Mouse (Mus musculus) stomach, embryonic 16.5 days (tissue): ENCODE data around the gene Clptm1. TPM values are rescaled to one million over a fixed set of nuclear protein-coding genes. Genes with fewer than 3 reads are reported as not detected.
A peak's percentile ranks its signal among the peaks of the same experiment; 100 is the strongest.
"Not testable (repeated sequence)": the region's sequence is repeated elsewhere in the genome, so short reads cannot be mapped to it uniquely, and the experiment has no call there.

Experiments
- ATAC-seq: fragments of 200-750 bp; cut with Nextera tagmentation; 2 replicates; pipeline ENCODE4 v1.8.0; 2017; ENCODE audit warnings: moderate number of reproducible peaks, moderate TSS enrichment; ENCODE audit not compliant: insufficient read depth, low FRiP score
- H3K27ac ChIP-seq: fragments of 300-500 bp; sonication (generic); 2 replicates; pipeline ENCODE4 v1.5.1; 2014; ENCODE audit warnings: low read length
- H3K27me3 ChIP-seq: fragments of 300-500 bp; sonication (generic); 2 replicates; pipeline ENCODE4 v1.6.1; 2014; ENCODE audit warnings: low read length, control low read depth, mixed read lengths; ENCODE audit not compliant: control insufficient read depth, insufficient read depth
- H3K36me3 ChIP-seq: fragments of 300-500 bp; sonication (generic); 2 replicates; pipeline ENCODE4 v1.6.1; 2014; ENCODE audit warnings: low read length; ENCODE audit not compliant: control insufficient read depth, insufficient read depth
- H3K4me1 ChIP-seq: fragments of 300-500 bp; sonication (generic); 2 replicates; pipeline ENCODE4 v1.6.1; 2014; ENCODE audit warnings: low read length, control low read depth, mixed read lengths; ENCODE audit not compliant: control insufficient read depth, insufficient read depth
- H3K4me2 ChIP-seq: fragments of 300-500 bp; sonication (generic); 2 replicates; pipeline ENCODE4 v1.6.1; 2014; ENCODE audit warnings: low read depth, low read length, mixed read lengths
- H3K4me3 ChIP-seq: fragments of 300-500 bp; sonication (generic); replicated peaks from 2 replicates; pipeline ENCODE4 v1.5.1; 2014; ENCODE audit warnings: mild to moderate bottlenecking, low read length
- H3K9ac ChIP-seq: fragments of 300-500 bp; sonication (generic); 2 replicates; pipeline ENCODE4 v1.6.1; 2014; ENCODE audit warnings: low read length
- H3K9me3 ChIP-seq: fragments of 300-500 bp; sonication (generic); replicated peaks from 2 replicates; pipeline ENCODE4 v1.6.1; 2016; ENCODE audit warnings: low read length, control low read depth; ENCODE audit not compliant: control insufficient read depth
- WGBS: fragments of 180-500 bp; shearing (Covaris S2); extraction: QIAGEN DNeasy Blood & Tissue Kit; methylation state at CpG from one replicate; pipeline ENCODE4 v1.1.7; 2014; 5-methylcytosine and 5-hydroxymethylcytosine counted together
- polyA plus RNA-seq: library from polyadenylated mRNA; unstranded; fragments of >200 nt; fragmentation: Nextera tagmentation; extraction: Ambion mirVana; gene quantifications from 2 replicates; pipeline ENCODE4 v1.2.1, GENCODE M21; 2015

Clptm1 gene
- polyA plus RNA-seq, 1 experiment from 2014 or later: 59.4 TPM

DNA sequence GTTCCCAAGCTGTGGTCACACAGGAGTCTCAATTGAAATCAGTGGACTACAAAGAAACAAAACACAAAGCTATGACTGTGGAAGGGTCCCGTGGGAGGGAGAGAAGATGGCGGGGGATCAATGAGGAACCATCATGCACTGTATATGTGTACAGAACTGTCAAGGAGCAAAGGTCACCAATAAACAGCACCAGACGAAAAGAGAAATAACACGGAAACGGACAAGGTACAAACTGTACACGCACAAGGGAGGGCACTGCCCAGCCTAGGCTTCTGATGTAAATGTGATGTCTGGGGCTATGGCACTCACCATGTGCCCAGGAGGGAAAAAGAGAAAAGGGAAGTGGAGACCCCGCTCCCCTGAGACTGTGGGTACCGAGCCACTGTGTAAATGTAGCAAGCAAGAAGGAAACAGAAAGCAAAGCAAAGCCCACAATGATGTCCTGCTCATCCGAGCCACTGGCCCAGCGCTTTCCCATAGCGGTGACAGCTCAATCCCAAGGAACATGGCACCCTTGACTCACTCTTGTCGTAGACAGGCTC lies 49.7 kb downstream of the Clptm1 start:
- Histone ChIP-seq H3K4me3 (no peak overlapping the region), H3K27me3 (no peaks in the 10 kb centered on the region), H3K36me3 (no peaks in the 10 kb centered on the region), H3K9ac (no peak overlapping the region), H3K4me2 (no peak overlapping the region), H3K9me3 (no peaks in the 10 kb centered on the region), H3K4me1 (peaks cover 5% of the 10 kb centered on the region), H3K27ac (no peak overlapping the region)
- 88% methylated on average over 12 of the region's 12 CpGs for WGBS
- ATAC-seq: no peak

DNA sequence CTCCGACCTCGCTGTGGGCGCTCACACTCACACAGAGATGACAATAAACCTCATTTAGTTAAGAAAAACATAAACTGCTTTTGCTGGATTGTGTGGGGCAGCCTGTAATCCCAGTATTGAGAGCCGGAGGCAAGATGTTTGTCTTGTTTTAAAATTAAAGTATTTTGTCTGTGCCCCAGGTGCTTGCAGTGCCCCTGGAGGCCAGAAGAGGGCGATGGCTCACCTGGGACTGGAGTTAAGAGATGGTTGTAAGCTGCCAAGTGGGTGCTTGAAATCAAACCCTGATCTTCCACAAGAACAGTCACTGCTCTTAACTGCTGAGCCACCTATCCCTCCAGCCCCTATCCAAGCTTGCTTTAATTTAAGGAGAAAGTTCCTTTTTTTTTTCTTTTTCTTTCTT lies 53.9 kb downstream of the Clptm1 start:
- 75% methylated on average over 5 of the region's 5 CpGs for WGBS
- H3K4me2 ChIP-seq: no peak overlapping the region
- no peak for ATAC-seq
- H3K27me3 ChIP-seq: no peaks in the 10 kb centered on the region
- no peak overlapping the region for H3K27ac ChIP-seq
- no peaks in the 10 kb centered on the region for H3K4me1 ChIP-seq
- H3K36me3 ChIP-seq: peaks cover 5% of the 10 kb centered on the region; the same call in 1 of the 2 replicates
- no peaks in the 10 kb centered on the region for H3K9me3 ChIP-seq
- no peak overlapping the region for H3K9ac ChIP-seq
- H3K4me3 ChIP-seq: no peak overlapping the region

DNA sequence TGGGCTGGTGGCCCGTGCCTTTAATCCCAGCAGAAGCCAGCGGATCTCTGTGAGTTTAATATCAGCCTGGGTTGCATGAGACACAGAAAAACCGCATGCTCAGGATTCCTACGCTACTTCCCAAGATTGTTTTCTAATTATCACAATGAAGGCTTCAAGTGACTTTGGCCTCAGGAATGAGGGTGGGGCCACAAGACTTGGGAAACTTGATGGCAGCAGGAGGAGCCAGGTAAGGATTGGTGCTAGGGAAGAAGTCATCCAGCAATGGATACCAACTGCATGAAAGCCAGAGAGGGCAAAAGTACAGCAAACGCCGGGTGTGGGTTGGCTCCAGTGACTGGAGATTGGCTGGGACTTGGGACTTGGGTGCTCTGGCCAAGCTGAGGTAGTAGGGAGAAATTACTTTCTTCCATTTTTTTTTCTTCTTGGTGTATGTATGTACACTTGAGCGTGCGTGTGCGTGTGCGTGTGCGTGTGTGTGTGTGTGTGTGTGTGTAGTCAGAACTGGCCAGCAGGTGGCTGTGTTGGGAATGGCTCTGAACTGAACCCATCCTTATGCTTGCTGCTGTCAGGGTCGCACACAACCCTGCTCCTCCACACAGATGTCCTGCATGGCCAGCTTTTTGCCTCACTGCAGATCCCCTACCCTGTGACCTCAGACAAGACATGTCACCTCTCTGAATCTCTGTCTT lies 55.0 kb downstream of the Clptm1 start:
- Histone ChIP-seq H3K4me1 (no peaks in the 10 kb centered on the region), H3K27ac (no peak overlapping the region), H3K36me3 (peaks cover 5% of the 10 kb centered on the region; the same call in 1 of the 2 replicates), H3K27me3 (no peaks in the 10 kb centered on the region), H3K4me2 (no peak overlapping the region), H3K9me3 (no peaks in the 10 kb centered on the region), H3K4me3 (no peak overlapping the region), H3K9ac (no peak overlapping the region)
- WGBS: 82% methylated on average over 12 of the region's 12 CpGs
- peak; percentile 26; the same call in 1 of the 2 replicates for ATAC-seq

DNA sequence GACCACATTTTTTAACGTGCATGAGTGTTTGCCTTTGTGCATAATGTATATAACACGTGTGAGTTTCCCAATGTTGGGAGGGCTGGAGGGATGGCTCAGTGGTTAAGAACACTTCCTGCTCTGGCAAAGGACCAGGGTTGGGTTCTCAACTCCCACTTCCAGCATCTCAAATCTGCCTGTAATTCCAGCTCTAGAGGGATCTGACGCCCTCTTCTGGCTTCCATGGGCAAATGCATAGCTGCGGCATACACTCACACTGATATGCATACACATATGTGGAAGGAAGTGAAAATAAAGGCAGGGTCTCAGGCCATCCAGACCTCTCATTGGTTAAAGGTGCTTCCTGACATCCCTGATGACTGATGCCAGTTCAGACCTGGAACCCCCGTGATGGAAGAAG lies 57.5 kb downstream of the Clptm1 start:
- no peaks in the 10 kb centered on the region for H3K9me3 ChIP-seq
- no peaks in the 10 kb centered on the region for H3K27me3 ChIP-seq
- H3K4me2 ChIP-seq: no peak overlapping the region
- no peak for ATAC-seq
- 75% methylated on average over 5 of the region's 5 CpGs for WGBS
- no peak overlapping the region for H3K4me3 ChIP-seq
- H3K4me1 ChIP-seq: peaks cover 15% of the 10 kb centered on the region
- H3K9ac ChIP-seq: no peak overlapping the region
- H3K36me3 ChIP-seq: peaks cover 10% of the 10 kb centered on the region
- H3K27ac ChIP-seq: no peak overlapping the region

DNA sequence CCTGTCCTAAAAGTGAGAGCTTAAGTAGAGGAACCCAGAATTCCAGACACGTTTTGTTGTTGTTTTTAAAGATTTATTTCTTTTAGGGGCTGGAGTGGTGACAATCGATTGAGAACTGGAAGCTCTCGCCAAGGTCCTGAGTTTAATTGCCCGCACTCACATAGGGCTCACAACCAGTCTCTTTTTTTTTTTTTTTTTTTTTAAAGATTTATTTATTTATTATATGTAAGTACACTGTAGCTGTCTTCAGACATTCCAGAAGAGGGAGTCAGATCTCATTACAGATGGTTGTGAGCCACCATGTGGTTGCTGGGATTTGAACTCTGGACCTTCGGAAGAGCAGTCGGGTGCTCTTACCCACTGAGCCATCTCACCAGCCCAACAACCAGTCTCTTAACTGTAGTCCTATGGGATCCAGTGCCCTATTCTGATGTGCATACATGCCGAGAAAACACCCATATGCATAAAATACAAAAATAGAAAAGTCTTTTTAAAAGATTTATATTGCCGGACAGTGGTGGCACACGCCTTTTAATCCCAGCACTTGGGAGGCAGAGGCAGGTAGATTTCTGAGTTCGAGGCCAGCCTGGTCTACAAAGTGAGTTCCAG lies 60.1 kb downstream of the Clptm1 start:
- not testable (repeated sequence) for H3K36me3 ChIP-seq, ATAC-seq, H3K27ac ChIP-seq, H3K9ac ChIP-seq, H3K27me3 ChIP-seq, H3K9me3 ChIP-seq
- Histone ChIP-seq H3K4me3 (peak overlapping the region; percentile 88), H3K4me1 (peaks cover 15% of the 10 kb centered on the region), H3K4me2 (peak overlapping the region; percentile 75)
- 54% methylated on average over 10 of the region's 10 CpGs for WGBS

DNA sequence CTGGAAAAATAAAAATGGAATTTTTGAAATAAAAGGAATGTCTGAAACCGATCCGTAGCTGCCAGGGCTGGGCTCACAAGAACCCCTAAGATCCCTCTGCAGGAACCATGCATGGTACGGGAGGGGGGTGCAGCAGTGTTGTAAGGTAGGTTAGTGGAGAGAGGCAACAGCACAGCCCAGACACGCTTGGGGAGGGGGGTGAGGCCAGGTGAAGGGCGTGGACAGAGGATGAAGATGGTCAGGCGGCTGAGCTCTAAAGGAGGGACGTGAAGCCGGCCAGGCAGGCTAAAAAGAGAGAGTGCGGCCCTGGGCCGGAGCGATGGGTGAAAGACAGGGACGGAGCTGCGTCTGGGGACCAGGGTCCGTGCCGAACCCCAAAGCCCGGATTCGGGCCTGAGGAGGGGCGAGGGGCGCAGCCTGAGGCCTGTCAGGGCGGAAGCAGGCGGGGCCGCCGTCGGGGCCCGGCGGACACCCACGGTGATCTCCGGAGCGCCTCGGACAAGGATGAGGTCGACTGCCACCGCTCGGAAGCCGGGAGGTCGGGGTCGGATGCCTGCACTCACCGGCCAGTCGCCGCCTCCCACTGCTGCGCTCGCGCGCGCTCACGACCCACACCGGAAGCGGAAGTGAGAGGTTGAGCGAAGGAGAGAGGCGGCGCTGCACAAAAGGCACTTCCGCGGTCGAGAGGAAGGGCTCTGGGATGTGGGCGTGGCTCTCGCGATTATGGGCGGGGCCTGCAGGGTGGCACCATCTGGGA lies 60.8 kb downstream of the Clptm1 start, which contains the start of gene Clasrp:
Gene Clasrp (minus strand): TSS at position 638 of the 757 bp plus-strand sequence.
- WGBS: 1% methylated on average over 57 of the region's 57 CpGs
- H3K4me1 ChIP-seq: peaks cover 15% of the 10 kb centered on the region
- peak within 1 kb of the TSS; percentile 88 for H3K4me3 ChIP-seq
- ATAC-seq: peak; percentile 94
- no peaks in the 10 kb centered on the region for H3K9me3 ChIP-seq
- H3K27ac ChIP-seq: peak within 1 kb of the TSS; percentile 78
- H3K27me3 ChIP-seq: no peaks in the 10 kb centered on the region
- peak within 1 kb of the TSS; percentile 94 for H3K9ac ChIP-seq
- peak within 1 kb of the TSS; percentile 75 for H3K4me2 ChIP-seq
- peaks cover 13% of the 10 kb centered on the region; the same call in 1 of the 2 replicates for H3K36me3 ChIP-seq

DNA sequence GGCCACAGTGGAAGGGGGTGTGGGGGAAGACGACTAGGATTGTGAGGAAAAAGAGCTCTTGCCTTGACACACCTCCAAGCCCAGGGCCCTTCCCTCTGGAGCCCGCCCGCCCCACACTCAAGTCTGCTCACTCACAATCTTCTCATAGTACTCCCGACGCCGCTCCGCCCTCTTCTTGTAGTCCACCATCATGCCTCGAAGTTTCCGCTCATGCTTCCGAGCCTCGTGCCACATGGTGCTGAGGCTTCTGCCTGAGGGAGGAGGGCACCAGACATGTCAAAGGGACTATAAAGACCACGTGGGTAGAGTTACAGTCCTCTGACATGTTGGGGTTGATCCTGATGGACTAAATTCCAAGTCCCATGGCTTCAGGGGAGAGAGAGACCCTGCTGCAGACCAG lies 61.8 kb downstream of the Clptm1 start:
- H3K27ac ChIP-seq: no peak overlapping the region
- no peak for ATAC-seq
- no peaks in the 10 kb centered on the region for H3K9me3 ChIP-seq
- peaks cover 15% of the 10 kb centered on the region for H3K4me1 ChIP-seq
- WGBS: 75% methylated on average over 12 of the region's 12 CpGs
- peak overlapping the region; percentile 75 for H3K4me2 ChIP-seq
- peak overlapping the region; percentile 88 for H3K4me3 ChIP-seq
- H3K36me3 ChIP-seq: peaks cover 13% of the 10 kb centered on the region; the same call in 1 of the 2 replicates
- no peaks in the 10 kb centered on the region for H3K27me3 ChIP-seq
- peak overlapping the region; percentile 94 for H3K9ac ChIP-seq

DNA sequence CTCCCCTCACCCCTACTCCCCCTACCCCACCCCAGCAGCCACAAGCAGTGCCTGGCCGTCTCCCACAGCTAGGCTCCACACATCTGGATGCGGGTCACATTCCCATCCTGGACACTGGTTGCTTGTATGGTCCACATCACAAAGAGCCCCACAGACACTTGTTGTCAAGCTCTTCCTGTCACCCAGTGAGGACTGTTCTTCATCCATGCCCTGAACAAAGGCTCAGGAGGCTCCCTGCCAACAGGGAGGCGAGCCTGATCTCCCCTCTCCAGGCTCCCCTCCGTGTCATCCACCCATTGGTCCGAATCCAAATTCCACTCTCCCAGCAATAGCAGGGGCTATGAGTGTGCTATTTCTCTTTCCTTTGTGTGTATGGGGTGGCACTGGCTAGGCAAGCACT lies 64.3 kb downstream of the Clptm1 start:
- H3K9ac ChIP-seq: no peak overlapping the region; the same call in 1 of the 2 replicates
- H3K27ac ChIP-seq: no peak overlapping the region
- no peak overlapping the region for H3K4me2 ChIP-seq
- no peak for ATAC-seq
- peaks cover 15% of the 10 kb centered on the region for H3K4me1 ChIP-seq
- WGBS: 63% methylated on average over 5 of the region's 5 CpGs
- no peaks in the 10 kb centered on the region for H3K27me3 ChIP-seq
- peaks cover 13% of the 10 kb centered on the region; the same call in 1 of the 2 replicates for H3K36me3 ChIP-seq
- no peak overlapping the region for H3K4me3 ChIP-seq
- H3K9me3 ChIP-seq: no peaks in the 10 kb centered on the region
